Mouse (Mus musculus): ENCODE measurements around the gene Pgam1.

Pgam1 gene

DNA sequence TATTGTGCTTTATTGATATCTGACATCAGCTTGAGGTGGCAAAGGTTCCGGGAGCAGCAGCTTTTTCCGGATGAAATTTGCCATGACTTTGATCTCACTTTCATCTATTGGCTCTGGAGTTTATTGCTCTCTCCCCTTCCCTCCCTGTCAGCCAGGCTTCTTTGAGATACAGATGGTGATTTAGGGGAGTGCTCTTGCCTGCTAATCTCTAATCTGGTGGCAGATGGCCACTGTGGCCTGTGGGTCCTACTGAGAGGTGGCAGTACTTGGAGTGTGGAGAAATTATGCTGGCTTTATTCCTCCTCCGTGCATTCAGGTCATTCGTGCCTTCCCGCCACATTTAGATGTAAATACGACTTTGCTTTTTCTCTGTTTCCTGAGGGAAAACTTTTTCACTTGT is 22.4 kb downstream of the Pgam1 start:
- no peak for TF ChIP-seq GATA4 (IDR thresholded peaks at IDR 0.05; ENCODE audit: insufficient replicate concordance, low read length)

DNA sequence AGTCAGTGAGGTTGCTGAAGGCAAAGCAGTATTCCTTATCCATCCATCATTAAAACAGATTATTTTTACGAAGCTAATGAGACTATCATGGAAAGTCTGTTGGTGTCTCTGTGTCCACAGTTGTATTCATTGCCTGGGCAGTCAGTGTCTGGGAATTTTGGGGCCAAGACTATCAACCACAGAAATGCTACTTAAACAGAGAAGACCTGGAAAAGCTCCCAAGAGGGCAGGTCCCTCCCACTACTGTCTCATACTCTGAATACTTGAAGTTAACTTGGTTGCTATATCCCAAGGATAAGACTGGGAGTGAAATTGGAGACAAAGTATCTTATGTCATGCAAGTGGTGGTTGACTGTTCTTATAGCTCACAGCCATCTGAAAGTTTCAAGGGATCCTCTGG is 24.2 kb downstream of the Pgam1 start:
- TF ChIP-seq GATA4 (IDR thresholded peaks at IDR 0.05; ENCODE audit: insufficient replicate concordance, low read length), result no peak

DNA sequence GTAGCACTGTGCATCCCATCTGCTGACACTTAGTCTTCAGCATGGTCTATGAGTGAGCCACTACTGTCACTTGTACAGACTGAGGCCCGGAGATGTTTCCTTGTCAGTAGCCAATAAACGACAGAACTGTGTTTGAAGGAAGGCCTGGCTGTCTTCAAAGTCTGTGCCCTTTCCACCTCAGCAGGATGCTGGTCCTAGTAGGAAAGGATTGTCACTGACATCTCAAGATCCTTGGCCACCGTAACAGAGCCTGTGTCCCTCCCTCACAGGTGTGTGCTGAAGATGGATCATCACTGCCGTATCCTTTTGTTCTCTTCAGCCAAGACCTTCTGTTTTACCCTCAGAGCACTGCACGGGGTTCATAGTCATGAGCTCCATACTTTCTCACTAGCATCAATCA is 26.8 kb downstream of the Pgam1 start:
- no peak for TF ChIP-seq GATA4 (IDR thresholded peaks at IDR 0.05; ENCODE audit: insufficient replicate concordance, low read length)

DNA sequence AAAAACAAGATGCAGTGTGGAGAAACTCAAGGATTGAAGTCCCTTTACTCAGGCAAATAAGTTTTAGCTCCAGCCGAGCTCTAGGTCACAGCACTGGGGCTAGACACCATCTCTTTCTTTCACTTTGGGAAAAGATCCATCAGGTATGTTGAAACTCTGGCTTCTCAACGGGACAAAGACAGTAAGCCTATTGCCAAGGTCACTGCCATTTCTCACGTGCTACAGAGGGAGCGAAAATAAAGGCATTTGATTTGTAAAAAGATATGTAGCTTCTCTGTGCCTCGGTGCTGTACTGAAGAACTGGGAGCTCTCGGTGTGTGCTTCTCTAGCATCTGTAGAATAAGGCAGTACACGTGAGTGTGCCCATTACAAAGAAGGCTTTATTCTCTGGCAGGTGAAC is 32.1 kb downstream of the Pgam1 start:
- no peak for TF ChIP-seq GATA4 (IDR thresholded peaks at IDR 0.05; ENCODE audit: insufficient replicate concordance, low read length)

DNA sequence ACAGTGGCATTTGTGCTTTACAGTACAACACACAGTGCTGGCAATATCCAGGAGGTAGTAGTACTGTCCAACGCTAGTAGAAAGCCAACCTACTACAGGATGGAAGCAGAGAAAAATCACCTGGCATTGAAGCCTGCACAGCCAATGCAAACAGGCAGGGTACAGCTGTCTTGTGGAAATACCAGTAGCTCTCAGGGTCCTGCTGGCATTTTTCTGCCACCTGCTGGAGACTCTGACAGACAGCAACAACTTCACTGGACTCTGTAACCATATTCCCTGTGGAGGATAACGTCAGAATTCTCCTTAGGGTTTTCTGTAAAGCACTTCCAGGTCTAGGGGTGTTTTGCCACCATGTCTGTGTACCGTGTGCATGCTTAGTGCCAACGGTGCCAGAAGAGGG is 40.6 kb downstream of the Pgam1 start:
- no peak for TF ChIP-seq GATA4 (IDR thresholded peaks at IDR 0.05; ENCODE audit: insufficient replicate concordance, low read length)

DNA sequence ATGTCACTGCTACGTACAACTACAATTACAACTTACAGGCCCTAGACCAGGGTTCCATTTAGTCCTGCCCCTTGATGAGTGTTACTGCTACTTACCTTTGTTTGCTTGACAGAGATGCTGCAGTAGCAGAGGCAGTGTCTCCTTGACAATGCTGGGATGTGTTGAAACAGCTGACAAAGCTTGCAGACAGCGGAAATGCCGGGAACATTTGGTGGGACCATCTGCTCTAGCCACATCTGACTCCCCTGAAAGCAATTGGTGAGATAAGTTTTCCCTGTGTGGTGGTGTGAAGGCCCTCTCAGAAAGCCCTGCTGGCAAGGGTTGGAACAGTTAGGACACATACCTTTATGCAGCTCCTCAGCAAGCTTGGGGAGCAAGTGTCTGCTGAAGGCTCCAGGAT is 41.9 kb downstream of the Pgam1 start:
- TF ChIP-seq GATA4 (IDR thresholded peaks at IDR 0.05; ENCODE audit: insufficient replicate concordance, low read length), result no peak
